Mouse (Mus musculus): ENCODE measurements around the gene Klc3. TPM values are rescaled to one million over a fixed set of nuclear protein-coding genes. Genes with fewer than 3 reads are reported as not detected.

Gene Klc3
- polyA plus RNA-seq, 1 experiment from 2014 or later = 7.5 TPM

- Histone ChIP-seq H3K27me3 (ENCODE audit: insufficient read depth, low read length) (no peaks in the 10 kb centered on the region), H3K4me3 (ENCODE audit: low read depth, low read length) (no peak overlapping the region), H3K36me3 (ENCODE audit: insufficient read depth) (no peaks in the 10 kb centered on the region), H3K4me1 (ENCODE audit: insufficient read depth) (no peaks in the 10 kb centered on the region), H3K9me3 (ENCODE audit: low read depth, low read length) (peaks cover 3% of the 10 kb centered on the region; the same call in 1 of the 2 replicates), H3K9ac (no peak overlapping the region), H3K4me2 (no peak overlapping the region), H3K27ac (ENCODE audit: low read depth) (no peak overlapping the region)
- ATAC-seq (ENCODE audit: insufficient read depth) (no peak), DNase-seq (no peak)
- 74% methylated on average over 11 of the region's 11 CpGs for WGBS
- no peak for TF ChIP-seq CTCF (IDR thresholded peaks at IDR 0.05; ENCODE audit: low read depth)
Measured at GRCm38 (mm10) chr7:19410766-19411344, 7.0 kb upstream of the Klc3 start.

GRCm38 (mm10) chr7:19409753-19410152 is 5.8 kb upstream of the Klc3 start:
- no peak overlapping the region for H3K4me2 ChIP-seq
- no peak for DNase-seq
- H3K27me3 ChIP-seq (ENCODE audit: insufficient read depth, low read length) = peaks cover 5% of the 10 kb centered on the region
- no peaks in the 10 kb centered on the region for H3K4me1 ChIP-seq (ENCODE audit: insufficient read depth)
- H3K27ac ChIP-seq (ENCODE audit: low read depth) = no peak overlapping the region
- H3K4me3 ChIP-seq (ENCODE audit: low read depth, low read length) = no peak overlapping the region
- no peaks in the 10 kb centered on the region for H3K36me3 ChIP-seq (ENCODE audit: insufficient read depth)
- no peak for ATAC-seq (ENCODE audit: insufficient read depth)
- 45% methylated on average over 6 of the region's 6 CpGs for WGBS
- no peak overlapping the region for H3K9ac ChIP-seq
- TF ChIP-seq CTCF (IDR thresholded peaks at IDR 0.05; ENCODE audit: low read depth) = no peak
- peaks cover 3% of the 10 kb centered on the region; the same call in 1 of the 2 replicates for H3K9me3 ChIP-seq (ENCODE audit: low read depth, low read length)

GRCm38 (mm10) chr7:19405417-19405816 is 1.5 kb upstream of the Klc3 start:
- TF ChIP-seq CTCF (IDR thresholded peaks at IDR 0.05; ENCODE audit: low read depth) = peak; percentile 99
- no peaks in the 10 kb centered on the region for H3K4me1 ChIP-seq (ENCODE audit: insufficient read depth)
- peak overlapping the region; percentile 37; the same call in 1 of the 2 replicates for H3K4me2 ChIP-seq
- H3K27ac ChIP-seq (ENCODE audit: low read depth) = no peak overlapping the region
- no peak overlapping the region for H3K9ac ChIP-seq
- WGBS = 1% methylated on average over 19 of the region's 19 CpGs
- ATAC-seq (ENCODE audit: insufficient read depth) (peak; percentile 64), DNase-seq (peak; percentile 92)
- peaks cover 4% of the 10 kb centered on the region; the same call in 1 of the 2 replicates for H3K9me3 ChIP-seq (ENCODE audit: low read depth, low read length)
- H3K27me3 ChIP-seq (ENCODE audit: insufficient read depth, low read length) = peaks cover 32% of the 10 kb centered on the region
- H3K4me3 ChIP-seq (ENCODE audit: low read depth, low read length) = no peak overlapping the region
- no peaks in the 10 kb centered on the region for H3K36me3 ChIP-seq (ENCODE audit: insufficient read depth)

GRCm38 (mm10) chr7:19404476-19404875 is 572 bp upstream of the Klc3 start, which contains the start of gene Ckm:
Gene Ckm, plus strand, starts transcription at chr7:19404776.
- ATAC-seq (ENCODE audit: insufficient read depth) = no peak
- H3K4me2 ChIP-seq = peak within 1 kb of the TSS; percentile 96
- H3K9me3 ChIP-seq (ENCODE audit: low read depth, low read length) = peaks cover 4% of the 10 kb centered on the region; the same call in 1 of the 2 replicates
- no peaks in the 10 kb centered on the region for H3K4me1 ChIP-seq (ENCODE audit: insufficient read depth)
- H3K4me3 ChIP-seq (ENCODE audit: low read depth, low read length) = peak within 1 kb of the TSS; percentile 59
- H3K36me3 ChIP-seq (ENCODE audit: insufficient read depth) = no peaks in the 10 kb centered on the region
- 47% methylated on average over 7 of the region's 7 CpGs for WGBS
- DNase-seq = no peak
- H3K9ac ChIP-seq = peak within 1 kb of the TSS; percentile 49
- no peak for TF ChIP-seq CTCF (IDR thresholded peaks at IDR 0.05; ENCODE audit: low read depth)
- H3K27ac ChIP-seq (ENCODE audit: low read depth) = no peak within 1 kb of the TSS
- peaks cover 34% of the 10 kb centered on the region for H3K27me3 ChIP-seq (ENCODE audit: insufficient read depth, low read length)

- no peak for ATAC-seq (ENCODE audit: insufficient read depth)
- TF ChIP-seq CTCF (IDR thresholded peaks at IDR 0.05; ENCODE audit: low read depth) = no peak
- DNase-seq = no peak
- Histone ChIP-seq H3K4me3 (ENCODE audit: low read depth, low read length) (no peak overlapping the region), H3K27ac (ENCODE audit: low read depth) (no peak overlapping the region), H3K4me2 (no peak overlapping the region), H3K27me3 (ENCODE audit: insufficient read depth, low read length) (peaks cover 38% of the 10 kb centered on the region), H3K4me1 (ENCODE audit: insufficient read depth) (no peaks in the 10 kb centered on the region), H3K9ac (no peak overlapping the region), H3K36me3 (ENCODE audit: insufficient read depth) (no peaks in the 10 kb centered on the region), H3K9me3 (ENCODE audit: low read depth, low read length) (peaks cover 4% of the 10 kb centered on the region; the same call in 1 of the 2 replicates)
- WGBS = 76% methylated on average over 9 of the region's 9 CpGs
Measured at GRCm38 (mm10) chr7:19402535-19403112, 1.3 kb downstream of the Klc3 start.

- ATAC-seq (ENCODE audit: insufficient read depth) (no peak), DNase-seq (no peak)
- H3K27ac ChIP-seq (ENCODE audit: low read depth) = no peak overlapping the region
- peaks cover 4% of the 10 kb centered on the region; the same call in 1 of the 2 replicates for H3K9me3 ChIP-seq (ENCODE audit: low read depth, low read length)
- H3K36me3 ChIP-seq (ENCODE audit: insufficient read depth) = 0 out of 2 replicates have a peak, but pooled peaks cover under 1% of the 10 kb centered on the region
- H3K4me3 ChIP-seq (ENCODE audit: low read depth, low read length) = no peak overlapping the region
- peak; percentile 43 for TF ChIP-seq CTCF (IDR thresholded peaks at IDR 0.05; ENCODE audit: low read depth)
- no peak overlapping the region for H3K9ac ChIP-seq
- no peaks in the 10 kb centered on the region for H3K4me1 ChIP-seq (ENCODE audit: insufficient read depth)
- H3K4me2 ChIP-seq = no peak overlapping the region
- peaks cover 38% of the 10 kb centered on the region for H3K27me3 ChIP-seq (ENCODE audit: insufficient read depth, low read length)
- WGBS = 85% methylated on average over 4 of the region's 4 CpGs
Measured at GRCm38 (mm10) chr7:19400946-19401345, 3.0 kb downstream of the Klc3 start.

GRCm38 (mm10) chr7:19399496-19400280 is 4.2 kb downstream of the Klc3 start:
- Histone ChIP-seq H3K27me3 (ENCODE audit: insufficient read depth, low read length) (peaks cover 32% of the 10 kb centered on the region), H3K4me2 (peak overlapping the region; percentile 61), H3K36me3 (ENCODE audit: insufficient read depth) (peaks cover 13% of the 10 kb centered on the region), H3K9ac (peak overlapping the region; percentile 42), H3K4me3 (ENCODE audit: low read depth, low read length) (peak overlapping the region; percentile 33), H3K9me3 (ENCODE audit: low read depth, low read length) (peaks cover 4% of the 10 kb centered on the region; the same call in 1 of the 2 replicates), H3K27ac (ENCODE audit: low read depth) (peak overlapping the region; percentile 70), H3K4me1 (ENCODE audit: insufficient read depth) (no peaks in the 10 kb centered on the region)
- TF ChIP-seq CTCF (IDR thresholded peaks at IDR 0.05; ENCODE audit: low read depth) = no peak
- DNase-seq (peak; percentile 67), ATAC-seq (ENCODE audit: insufficient read depth) (peak; percentile 59)
- WGBS = 2% methylated on average over 27 of the region's 27 CpGs
